Comparison of ENCODE assay signal across 25 mouse cellular contexts in the genomic region with DNA sequence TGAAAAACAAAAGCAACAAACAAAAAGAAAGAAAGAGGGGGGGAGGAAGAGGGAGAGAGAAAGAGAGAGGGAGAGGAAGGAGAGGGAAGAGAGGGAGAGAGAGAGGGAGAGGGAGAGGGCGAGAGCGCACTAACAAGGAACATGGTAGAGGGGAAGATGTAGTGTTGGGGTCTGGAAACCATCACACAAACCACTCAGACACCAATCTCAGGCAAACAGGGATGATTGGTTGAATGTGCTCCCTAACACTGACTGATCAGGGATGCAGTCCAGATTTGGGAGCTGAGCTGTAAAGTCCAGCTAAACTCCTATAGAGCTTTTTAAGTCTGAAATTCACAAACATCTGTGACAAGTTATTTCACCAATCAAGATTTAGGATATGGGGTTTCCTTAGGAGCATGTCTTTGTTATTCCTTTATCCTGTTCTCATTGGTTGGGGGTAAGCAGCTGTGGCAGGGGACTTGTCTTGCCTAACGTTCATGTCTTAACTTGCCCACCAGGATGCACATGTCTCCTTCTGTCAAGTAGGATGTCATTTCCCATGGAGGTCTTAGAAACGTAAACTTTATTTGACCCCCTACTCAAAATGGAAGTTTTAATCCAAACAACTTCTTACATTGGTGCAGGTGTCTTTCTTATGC. TPM values are rescaled to one million over a fixed set of nuclear protein-coding genes. Genes with fewer than 3 reads are reported as not detected.
"Had no signal": no experiment of that assay in that cellular context is flagged by ENCODE, and none has a peak within 500 bp of the region (broad histone marks: within the 10 kb centered on the region; RNA-seq: fewer than 3 reads in every experiment).

No protein-coding gene starts in this region.

- H3K4me3 ChIP-seq: gastrocnemius, adult 2 months; heart, embryonic 10.5 days; heart, embryonic 12.5 days; hindbrain, embryonic 10.5 days; hindbrain, embryonic 12.5 days; intestine, embryonic 15.5 days; layer of hippocampus, adult 2 months; left cerebral cortex, adult 2 months; limb, embryonic 10.5 days; limb, embryonic 12.5 days had no signal

- H3K36me3 ChIP-seq: heart, embryonic 10.5 days; heart, embryonic 12.5 days; hindbrain, embryonic 10.5 days; hindbrain, embryonic 12.5 days; intestine, embryonic 15.5 days; limb, embryonic 10.5 days; limb, embryonic 12.5 days had no signal

- ATAC-seq: hindbrain, embryonic 16.5 days; inflammation-experienced regulatory T-cells, adult 6 months; intestine, embryonic 15.5 days; intestine, postnatal 0 days had no signal

- H3K27ac ChIP-seq: gastrocnemius, adult 2 months; heart, embryonic 10.5 days; hindbrain, embryonic 10.5 days; hindbrain, embryonic 12.5 days; hindbrain, embryonic 14.5 days; intestine, embryonic 15.5 days; layer of hippocampus, adult 2 months; left cerebral cortex, adult 2 months; limb, embryonic 10.5 days; limb, embryonic 12.5 days had no signal

- H3K4me1 ChIP-seq: heart, embryonic 10.5 days; heart, embryonic 12.5 days; hindbrain, embryonic 10.5 days; hindbrain, embryonic 12.5 days; intestine, embryonic 15.5 days; limb, embryonic 10.5 days had no signal

- H3K9ac ChIP-seq: heart, embryonic 12.5 days; hindbrain, embryonic 12.5 days; hindbrain, embryonic 14.5 days; intestine, embryonic 15.5 days; limb, embryonic 12.5 days had no signal

- H3K4me2 ChIP-seq: heart, embryonic 12.5 days; hindbrain, embryonic 12.5 days; hindbrain, embryonic 14.5 days; intestine, embryonic 15.5 days; limb, embryonic 12.5 days; liver, embryonic 11.5 days had no signal

- H3K27me3 ChIP-seq: heart, embryonic 12.5 days; hindbrain, embryonic 12.5 days; intestine, embryonic 15.5 days; limb, embryonic 12.5 days had no signal

- H3K9me3 ChIP-seq: heart, embryonic 10.5 days; hindbrain, embryonic 10.5 days; hindbrain, embryonic 12.5 days; intestine, embryonic 15.5 days; limb, embryonic 10.5 days; limb, embryonic 12.5 days had no signal

- DNase-seq: gastrocnemius, adult 2 months; gastrocnemius, postnatal 10 days; gastrocnemius, postnatal 25 days; heart, postnatal 10 days; heart, postnatal 4 days; kidney, adult 18-20 months; kidney, adult 8-10 months; kidney, postnatal 10 days; kidney, postnatal 25 days; kidney, postnatal 4 days; liver had no signal

RNA-seq across cellular contexts. Expression of a gene that starts 45.8 kb away (rescaled TPM):
- polyA plus RNA-seq: inflammation-experienced regulatory T-cells, adult 6 months had no signal
